Mouse (Mus musculus): ENCODE measurements at regions not wholly inside any gene's neighbourhood (a gene's known extent, or its start where the extent isn't known, plus 50 kb on each side); places are given as distances from the start of the nearest gene placed in this dataset.

- Histone ChIP-seq H3K4me3 (ENCODE audit: insufficient read depth, low read depth, low read length) (no peak overlapping the region), H3K27ac (ENCODE audit: insufficient read depth, low read depth, low read length) (no peak overlapping the region), H3K4me1 (ENCODE audit: control insufficient read depth, insufficient read depth, low read length) (peaks cover 5% of the 10 kb centered on the region)
- TF ChIP-seq CTCF (IDR thresholded peaks at IDR 0.05; ENCODE audit: insufficient read depth, low read depth, low read length), result no peak
- TF ChIP-seq POLR2A (IDR thresholded peaks at IDR 0.05; ENCODE audit: insufficient read depth, low read depth, low read length), result no peak
- WGBS, result 82% methylated on average over 6 of the region's 6 CpGs
Measured at GRCm38 (mm10) chr4:9104657-9105056, 865.8 kb upstream of the Car8 start.

DNA sequence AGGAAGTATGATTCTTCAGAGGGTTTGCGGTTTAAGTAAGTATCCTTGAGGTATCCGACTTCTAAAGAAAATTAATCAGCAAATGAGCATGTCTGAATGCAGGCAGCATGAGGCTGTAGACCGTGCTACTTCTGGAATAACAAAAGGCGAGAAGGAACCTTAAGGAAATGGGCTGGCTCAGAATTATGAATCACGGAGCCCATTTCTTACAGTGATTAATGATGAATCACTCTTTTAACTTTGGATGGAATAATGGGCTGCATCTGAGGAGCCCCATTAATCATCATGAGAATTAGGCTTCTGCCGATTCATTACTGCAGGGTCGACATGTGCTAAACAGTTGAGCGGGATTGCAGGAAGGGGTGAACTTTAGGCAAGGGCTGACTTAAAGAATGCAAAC, 865.1 kb upstream of the Car8 start:
- WGBS, result 43% methylated on average over 8 of the region's 8 CpGs
- TF ChIP-seq POLR2A (IDR thresholded peaks at IDR 0.05; ENCODE audit: insufficient read depth, low read depth, low read length) (no peak), CTCF (IDR thresholded peaks at IDR 0.05; ENCODE audit: insufficient read depth, low read depth, low read length) (no peak)
- no peak overlapping the region for H3K27ac ChIP-seq (ENCODE audit: insufficient read depth, low read depth, low read length)

DNA sequence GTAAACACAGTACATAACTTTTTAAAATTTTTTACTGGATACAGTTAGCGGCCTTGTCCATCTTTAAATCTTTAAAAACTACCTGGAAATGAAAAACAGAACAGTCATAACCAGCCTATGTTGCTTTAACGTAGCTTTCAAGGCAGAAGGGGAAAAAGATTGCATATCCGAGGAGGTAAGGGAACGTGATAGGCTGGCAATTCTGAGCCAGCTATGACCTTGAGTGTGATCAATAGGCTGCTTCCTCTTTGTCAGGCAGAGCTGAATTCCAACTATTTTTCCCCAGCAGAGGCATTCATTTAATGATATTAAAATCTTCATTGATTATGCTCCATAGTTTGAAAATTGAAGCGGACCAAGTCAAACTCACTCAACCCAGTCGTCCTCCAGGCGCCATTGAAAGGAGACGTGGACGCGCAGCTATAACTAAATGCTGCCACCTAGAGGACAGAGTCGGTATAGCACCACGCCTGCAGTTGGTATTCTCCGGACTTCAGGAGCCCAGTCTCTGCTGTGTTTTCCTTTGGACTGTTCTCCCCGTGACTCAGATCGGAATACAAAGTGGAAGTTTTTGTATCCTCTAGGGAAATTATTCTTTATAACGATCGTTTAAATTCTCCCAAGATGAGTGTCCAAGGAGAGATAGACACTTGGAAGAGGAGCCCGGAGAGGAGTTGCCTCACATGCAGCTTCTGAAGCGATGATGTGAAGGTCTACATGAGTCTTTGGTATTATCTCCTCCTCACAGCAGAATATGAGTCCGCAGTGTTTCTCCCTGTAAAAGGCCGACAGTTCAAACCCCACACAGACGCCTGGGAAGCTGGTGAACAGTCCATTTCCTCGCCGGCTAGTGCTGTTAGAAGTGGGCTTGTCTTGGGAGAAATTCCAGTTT, 858.2 kb upstream of the Car8 start:
- H3K4me3 ChIP-seq (ENCODE audit: insufficient read depth, low read depth, low read length), result no peak overlapping the region
- no peak overlapping the region for H3K27ac ChIP-seq (ENCODE audit: insufficient read depth, low read depth, low read length)
- TF ChIP-seq CTCF (IDR thresholded peaks at IDR 0.05; ENCODE audit: insufficient read depth, low read depth, low read length), result peak; percentile 81
- no peak for TF ChIP-seq POLR2A (IDR thresholded peaks at IDR 0.05; ENCODE audit: insufficient read depth, low read depth, low read length)
- WGBS, result 24% methylated on average over 24 of the region's 24 CpGs
- no peaks in the 10 kb centered on the region for H3K4me1 ChIP-seq (ENCODE audit: control insufficient read depth, insufficient read depth, low read length)

More for the DNA sequence above, 865.1 kb upstream of the Car8 start:
- H3K4me1 ChIP-seq (ENCODE audit: control insufficient read depth, insufficient read depth, low read length), result peaks cover 5% of the 10 kb centered on the region
- H3K4me3 ChIP-seq (ENCODE audit: insufficient read depth, low read depth, low read length), result no peak overlapping the region

- Histone ChIP-seq H3K4me3 (ENCODE audit: insufficient read depth, low read depth, low read length) (no peak overlapping the region), H3K4me1 (ENCODE audit: control insufficient read depth, insufficient read depth, low read length) (no peaks in the 10 kb centered on the region), H3K27ac (ENCODE audit: insufficient read depth, low read depth, low read length) (no peak overlapping the region)
- TF ChIP-seq CTCF (IDR thresholded peaks at IDR 0.05; ENCODE audit: insufficient read depth, low read depth, low read length) (no peak), POLR2A (IDR thresholded peaks at IDR 0.05; ENCODE audit: insufficient read depth, low read depth, low read length) (no peak)
- WGBS, result 86% methylated on average over 2 of the region's 2 CpGs
Measured at GRCm38 (mm10) chr4:9096274-9096673, 857.4 kb upstream of the Car8 start.

GRCm38 (mm10) chr4:9095646-9096045, 856.8 kb upstream of the Car8 start:
- 61% methylated on average over 7 of the region's 7 CpGs for WGBS
- TF ChIP-seq CTCF (IDR thresholded peaks at IDR 0.05; ENCODE audit: insufficient read depth, low read depth, low read length) (no peak), POLR2A (IDR thresholded peaks at IDR 0.05; ENCODE audit: insufficient read depth, low read depth, low read length) (no peak)
- Histone ChIP-seq H3K4me1 (ENCODE audit: control insufficient read depth, insufficient read depth, low read length) (no peaks in the 10 kb centered on the region), H3K4me3 (ENCODE audit: insufficient read depth, low read depth, low read length) (no peak overlapping the region), H3K27ac (ENCODE audit: insufficient read depth, low read depth, low read length) (no peak overlapping the region)

GRCm38 (mm10) chr4:9094522-9094921, 855.7 kb upstream of the Car8 start:
- 60% methylated on average over 10 of the region's 10 CpGs for WGBS
- TF ChIP-seq POLR2A (IDR thresholded peaks at IDR 0.05; ENCODE audit: insufficient read depth, low read depth, low read length) (no peak), CTCF (IDR thresholded peaks at IDR 0.05; ENCODE audit: insufficient read depth, low read depth, low read length) (no peak)

GRCm38 (mm10) chr4:9094076-9094475, 855.2 kb upstream of the Car8 start:
- Histone ChIP-seq H3K4me1 (ENCODE audit: control insufficient read depth, insufficient read depth, low read length) (no peaks in the 10 kb centered on the region), H3K4me3 (ENCODE audit: insufficient read depth, low read depth, low read length) (no peak overlapping the region), H3K27ac (ENCODE audit: insufficient read depth, low read depth, low read length) (no peak overlapping the region)
- TF ChIP-seq CTCF (IDR thresholded peaks at IDR 0.05; ENCODE audit: insufficient read depth, low read depth, low read length) (no peak), POLR2A (IDR thresholded peaks at IDR 0.05; ENCODE audit: insufficient read depth, low read depth, low read length) (no peak)
- 72% methylated on average over 6 of the region's 6 CpGs for WGBS

More at GRCm38 (mm10) chr4:9094522-9094921, 855.7 kb upstream of the Car8 start:
- Histone ChIP-seq H3K4me1 (ENCODE audit: control insufficient read depth, insufficient read depth, low read length) (no peaks in the 10 kb centered on the region), H3K4me3 (ENCODE audit: insufficient read depth, low read depth, low read length) (no peak overlapping the region), H3K27ac (ENCODE audit: insufficient read depth, low read depth, low read length) (no peak overlapping the region)

DNA sequence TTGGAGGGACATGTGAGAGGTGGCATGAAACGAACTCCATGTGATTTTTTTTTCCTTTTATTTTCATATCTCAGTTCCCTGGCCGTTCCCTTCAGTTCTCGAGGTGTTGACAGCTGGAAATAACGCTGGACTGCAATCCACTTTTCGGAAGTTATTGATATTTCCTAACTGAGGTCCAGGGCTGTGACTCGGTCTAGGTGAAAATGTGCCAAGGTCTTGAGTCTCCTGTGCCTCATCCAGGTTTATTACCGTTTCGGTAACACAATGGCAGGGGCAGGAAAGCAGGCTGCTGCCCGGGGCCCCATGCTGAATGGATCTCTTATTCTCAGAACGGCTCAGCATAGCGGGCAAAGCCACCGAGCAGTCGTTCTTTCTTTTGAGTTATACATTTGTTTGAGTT, 844.7 kb upstream of the Car8 start:
- WGBS, result 60% methylated on average over 13 of the region's 13 CpGs
- Histone ChIP-seq H3K27ac (ENCODE audit: insufficient read depth, low read depth, low read length) (no peak overlapping the region), H3K4me1 (ENCODE audit: control insufficient read depth, insufficient read depth, low read length) (peaks cover 14% of the 10 kb centered on the region), H3K4me3 (ENCODE audit: insufficient read depth, low read depth, low read length) (no peak overlapping the region)
- TF ChIP-seq POLR2A (IDR thresholded peaks at IDR 0.05; ENCODE audit: insufficient read depth, low read depth, low read length) (no peak), CTCF (IDR thresholded peaks at IDR 0.05; ENCODE audit: insufficient read depth, low read depth, low read length) (no peak)

GRCm38 (mm10) chr4:9081701-9082562, 843.1 kb upstream of the Car8 start:
- no peak overlapping the region for H3K27ac ChIP-seq (ENCODE audit: insufficient read depth, low read depth, low read length)
- WGBS, result 48% methylated on average over 14 of the region's 14 CpGs
- no peak overlapping the region for H3K4me3 ChIP-seq (ENCODE audit: insufficient read depth, low read depth, low read length)
- TF ChIP-seq CTCF (IDR thresholded peaks at IDR 0.05; ENCODE audit: insufficient read depth, low read depth, low read length) (no peak), POLR2A (IDR thresholded peaks at IDR 0.05; ENCODE audit: insufficient read depth, low read depth, low read length) (no peak)
- H3K4me1 ChIP-seq (ENCODE audit: control insufficient read depth, insufficient read depth, low read length), result peaks cover 14% of the 10 kb centered on the region
